Mouse (Mus musculus) brain, embryonic 14.5 days (tissue): ENCODE measurements at regions not wholly inside any gene's neighbourhood (a gene's known extent, or its start where the extent isn't known, plus 50 kb on each side); places are given as distances from the start of the nearest gene placed in this dataset.

ENCODE experiments used
- CTCF ChIP-seq: fragments of 200-500 bp; IDR thresholded peaks from 2 replicates; pipeline ENCODE4 v1.5.1; 2012; ENCODE audit warnings: inconsistent platforms, mild to moderate bottlenecking, moderate library complexity, borderline replicate concordance; ENCODE audit not compliant: insufficient read depth, insufficient read length; ENCODE audit errors: extremely low read depth
- POLR2A ChIP-seq: fragments of 200-500 bp; IDR thresholded peaks from 2 replicates; pipeline ENCODE4 v1.6.1; 2012; ENCODE audit warnings: mild to moderate bottlenecking, inconsistent platforms, borderline replicate concordance; ENCODE audit not compliant: poor library complexity, insufficient read depth, insufficient read length, severe bottlenecking; ENCODE audit errors: extremely low read depth

- TF ChIP-seq CTCF (no peak), POLR2A (no peak)
Observed at GRCm38 (mm10) chr5:136623791-136624190, 56.5 kb upstream of the Cux1 start.
